19 mouse cellular contexts compared by ENCODE assay signal in genomic region chr19:60743767-60744547, GRCm38 (mm10). TPM values are rescaled to one million over a fixed set of nuclear protein-coding genes. Genes with fewer than 3 reads are reported as not detected.
DNase-seq lines count a peak whose midpoint lies in the region; ATAC-seq lines count a peak whose summit lies in the region.
"Had no signal": no experiment of that assay in that cellular context is flagged by ENCODE, and none has a peak within 500 bp of the region (broad histone marks: within the 10 kb centered on the region; RNA-seq: fewer than 3 reads in every experiment).

No protein-coding gene starts in this region.

- H3K4me1 ChIP-seq in liver, embryonic 13.5 days (replicated peaks) = peaks cover 23% of the 10 kb centered on the region
- H3K4me1 ChIP-seq: midbrain, embryonic 12.5 days; neural tube, embryonic 15.5 days had no signal

- ATAC-seq in liver, embryonic 13.5 days (ENCODE audit: low read depth) = peak; percentile 99
- peak; percentile 98 for ATAC-seq in megakaryocyte-erythroid progenitor cell, adult 5-6 weeks (replicated peaks; ENCODE audit: low FRiP score, low TSS enrichment, poor library complexity, severe bottlenecking)
- ATAC-seq in inflammation-experienced regulatory T-cells, adult 6 months = no peak

- peak; percentile 66 for DNase-seq in heart, adult 11 months
- no peak for DNase-seq in heart, adult 18-20 months
- DNase-seq in c-Kit-positive CD71-positive TER-119-positive erythroid progenitor cells, embryonic 14.5 days (ENCODE audit: low spot score) = peak; percentile 85
- peak; percentile 69 for DNase-seq in liver, embryonic 13.5 days
- no peak for DNase-seq in cerebellum, adult 11-12 months
- no peak for DNase-seq in T-cell, adult 2 months (ENCODE audit: low spot score)
- DNase-seq: adrenal gland, adult 8-10 months; cerebellum, postnatal 14 days; gastrocnemius, adult 2 months; heart, postnatal 4 days; kidney, adult 9 months; layer of hippocampus, postnatal 36 days; lung, postnatal 14 days; right cerebral cortex, postnatal 4 days; thymus, postnatal 25 days had no signal

- no peak overlapping the region for H3K4me3 ChIP-seq in liver, embryonic 13.5 days (replicated peaks)
- H3K4me3 ChIP-seq: gastrocnemius, adult 2 months; midbrain, embryonic 12.5 days; neural tube, embryonic 15.5 days had no signal

- H3K27me3 ChIP-seq in liver, embryonic 13.5 days = no peaks in the 10 kb centered on the region
- H3K27me3 ChIP-seq: midbrain, embryonic 12.5 days had no signal

- H3K4me2 ChIP-seq in liver, embryonic 13.5 days = peak overlapping the region; percentile 13
- H3K4me2 ChIP-seq: midbrain, embryonic 12.5 days; neural tube, embryonic 15.5 days had no signal

- H3K9me3 ChIP-seq in liver, embryonic 13.5 days (replicated peaks) = no peaks in the 10 kb centered on the region
- H3K9me3 ChIP-seq: midbrain, embryonic 12.5 days; neural tube, embryonic 15.5 days had no signal

- H3K9ac ChIP-seq in liver, embryonic 13.5 days = 0 out of 2 replicates have a peak overlapping the region, but pooled peaks have one; percentile 28
- H3K9ac ChIP-seq: midbrain, embryonic 12.5 days; neural tube, embryonic 15.5 days had no signal

- no peaks in the 10 kb centered on the region for H3K36me3 ChIP-seq in liver, embryonic 13.5 days
- H3K36me3 ChIP-seq: midbrain, embryonic 12.5 days; neural tube, embryonic 15.5 days had no signal

- 39% methylated on average over 5 of the region's 5 CpGs for WGBS in liver, embryonic 13.5 days (ENCODE audit: insufficient replicate concordance)

- H3K27ac ChIP-seq in liver, embryonic 13.5 days = peak overlapping the region; percentile 53
- H3K27ac ChIP-seq: gastrocnemius, adult 2 months; midbrain, embryonic 12.5 days; neural tube, embryonic 15.5 days had no signal

RNA-seq across cellular contexts. Expression of gene Nanos1, which starts 11.8 kb away (rescaled TPM):
- under 1 TPM; 0.17 to 0.26 TPM for total RNA-seq in heart, adult 18-20 months (2021)
- 0.91 and 1.1 TPM in 2 replicates for polyA plus RNA-seq in liver, embryonic 13.5 days (2015; fragmentation: Nextera tagmentation; extraction: Ambion mirVana)
- 1.2 and 2.5 TPM in 2 replicates for total RNA-seq in megakaryocyte-erythroid progenitor cell, adult 5-6 weeks (2014; fragmentation: Nextera tagmentation)
- 1.2 and 1.5 TPM in 2 replicates for total RNA-seq in megakaryocyte-erythroid progenitor cell, adult 5-6 weeks (2017)
- 1 to 10 TPM; 1.5 to 3.0 (median 2.4) TPM for polyA plus RNA-seq in inflammation-experienced regulatory T-cells, adult 6 months (2017; shearing (Covaris generic))

RNA-seq across cellular contexts. Expression of gene Eif3a, which starts 46.5 kb away (rescaled TPM):
- 100 to 1,000 TPM; 103 to 114 TPM for total RNA-seq in heart, adult 18-20 months (2021)
- 109 and 129 TPM in 2 replicates for polyA plus RNA-seq in liver, embryonic 13.5 days (2015; fragmentation: Nextera tagmentation; extraction: Ambion mirVana)
- 344 and 346 TPM in 2 replicates for total RNA-seq in megakaryocyte-erythroid progenitor cell, adult 5-6 weeks (2014; fragmentation: Nextera tagmentation)
- total RNA-seq in megakaryocyte-erythroid progenitor cell, adult 5-6 weeks (2017) = 570 and 597 TPM in 2 replicates
- 100 to 1,000 TPM; 117 to 136 (median 120) TPM for polyA plus RNA-seq in inflammation-experienced regulatory T-cells, adult 6 months (2017; shearing (Covaris generic))

Comparison
In these comparisons a context has a peak if more than half of its experiments do, and no peak if none do; other contexts are left out.
1. DNase-seq: peak in heart, adult 11 months (single experiment), c-Kit-positive CD71-positive TER-119-positive erythroid progenitor cells, embryonic 14.5 days (single experiment) and liver, embryonic 13.5 days (single experiment); none in heart, adult 18-20 months (0 of 2), cerebellum, adult 11-12 months (single experiment) and T-cell, adult 2 months (single experiment).